Mouse (Mus musculus): ENCODE data around the gene Gm4353. TPM values are rescaled to one million over a fixed set of nuclear protein-coding genes. Genes with fewer than 3 reads are reported as not detected.

Gene Gm4353
- polyA plus RNA-seq, 1 experiment from 2014 or later, result 0.50 TPM

GRCm38 (mm10) chr7:116099952-116100528 is 15.6 kb upstream of the Gm4353 start:
- Histone ChIP-seq H3K4me2 (replicated peaks; ENCODE audit: low read depth, low read length) (no peak overlapping the region), H3K9ac (ENCODE audit: low read depth, low read length) (no peak overlapping the region), H3K9me3 (ENCODE audit: control insufficient read depth, low read length) (no peaks in the 10 kb centered on the region), H3K27ac (ENCODE audit: low read depth, low read length) (0 out of 2 replicates have a peak overlapping the region, but pooled peaks have one; percentile 7), H3K4me3 (ENCODE audit: low read length) (no peak overlapping the region), H3K36me3 (ENCODE audit: control insufficient read depth, insufficient read depth, low read length) (peaks cover 32% of the 10 kb centered on the region), H3K4me1 (ENCODE audit: control insufficient read depth, insufficient read depth, low read length) (peaks cover 13% of the 10 kb centered on the region; the same call in 1 of the 2 replicates), H3K27me3 (ENCODE audit: control insufficient read depth, insufficient read depth, low read length) (no peaks in the 10 kb centered on the region)
- peak; percentile 73; the same call in 1 of the 2 replicates for ATAC-seq (ENCODE audit: low FRiP score, low TSS enrichment)
- 57% methylated on average over 7 of the region's 7 CpGs for WGBS

GRCm38 (mm10) chr7:116093466-116093850 is 9.0 kb upstream of the Gm4353 start:
- Histone ChIP-seq H3K9me3 (ENCODE audit: control insufficient read depth, low read length) (no peaks in the 10 kb centered on the region), H3K4me2 (replicated peaks; ENCODE audit: low read depth, low read length) (peak overlapping the region; percentile 88), H3K27me3 (ENCODE audit: control insufficient read depth, insufficient read depth, low read length) (no peaks in the 10 kb centered on the region), H3K36me3 (ENCODE audit: control insufficient read depth, insufficient read depth, low read length) (no peaks in the 10 kb centered on the region; the same call in 1 of the 2 replicates), H3K4me3 (ENCODE audit: low read length) (peak overlapping the region; percentile 78), H3K9ac (ENCODE audit: low read depth, low read length) (peak overlapping the region; percentile 85), H3K4me1 (ENCODE audit: control insufficient read depth, insufficient read depth, low read length) (peaks cover 14% of the 10 kb centered on the region; the same call in 1 of the 2 replicates), H3K27ac (ENCODE audit: low read depth, low read length) (peak overlapping the region; percentile 90)
- 0% methylated on average over 19 of the region's 19 CpGs for WGBS
- ATAC-seq (ENCODE audit: low FRiP score, low TSS enrichment), result peak; percentile 88

- H3K4me3 ChIP-seq (ENCODE audit: low read length), result peak overlapping the region; percentile 78
- no peaks in the 10 kb centered on the region for H3K9me3 ChIP-seq (ENCODE audit: control insufficient read depth, low read length)
- no peaks in the 10 kb centered on the region; the same call in 1 of the 2 replicates for H3K36me3 ChIP-seq (ENCODE audit: control insufficient read depth, insufficient read depth, low read length)
- peak overlapping the region; percentile 88 for H3K4me2 ChIP-seq (replicated peaks; ENCODE audit: low read depth, low read length)
- H3K27ac ChIP-seq (ENCODE audit: low read depth, low read length), result peak overlapping the region; percentile 90
- peak; percentile 100 for ATAC-seq (ENCODE audit: low FRiP score, low TSS enrichment)
- peaks cover 14% of the 10 kb centered on the region; the same call in 1 of the 2 replicates for H3K4me1 ChIP-seq (ENCODE audit: control insufficient read depth, insufficient read depth, low read length)
- H3K9ac ChIP-seq (ENCODE audit: low read depth, low read length), result peak overlapping the region; percentile 85
- no peaks in the 10 kb centered on the region for H3K27me3 ChIP-seq (ENCODE audit: control insufficient read depth, insufficient read depth, low read length)
- under 1% methylated on average over 38 of the region's 38 CpGs for WGBS
Measured at GRCm38 (mm10) chr7:116092710-116093465, 8.5 kb upstream of the Gm4353 start.

GRCm38 (mm10) chr7:116060739-116061138 is 23.7 kb downstream of the Gm4353 start:
- no peak overlapping the region for H3K27ac ChIP-seq (ENCODE audit: low read depth, low read length)
- ATAC-seq (ENCODE audit: low FRiP score, low TSS enrichment), result no peak
- H3K4me3 ChIP-seq (ENCODE audit: low read length), result no peak overlapping the region
- no peaks in the 10 kb centered on the region for H3K9me3 ChIP-seq (ENCODE audit: control insufficient read depth, low read length)
- no peak overlapping the region for H3K4me2 ChIP-seq (replicated peaks; ENCODE audit: low read depth, low read length)
- no peaks in the 10 kb centered on the region for H3K4me1 ChIP-seq (ENCODE audit: control insufficient read depth, insufficient read depth, low read length)
- WGBS, result 50% methylated on average over 1 of the region's 1 CpGs
- no peak overlapping the region for H3K9ac ChIP-seq (ENCODE audit: low read depth, low read length)
- H3K27me3 ChIP-seq (ENCODE audit: control insufficient read depth, insufficient read depth, low read length), result no peaks in the 10 kb centered on the region
- no peaks in the 10 kb centered on the region for H3K36me3 ChIP-seq (ENCODE audit: control insufficient read depth, insufficient read depth, low read length)

- peak overlapping the region; percentile 89 for H3K4me2 ChIP-seq (replicated peaks; ENCODE audit: low read depth, low read length)
- H3K9ac ChIP-seq (ENCODE audit: low read depth, low read length), result no peak overlapping the region
- WGBS, result 17% methylated on average over 15 of the region's 15 CpGs
- H3K36me3 ChIP-seq (ENCODE audit: control insufficient read depth, insufficient read depth, low read length), result no peaks in the 10 kb centered on the region
- no peaks in the 10 kb centered on the region for H3K9me3 ChIP-seq (ENCODE audit: control insufficient read depth, low read length)
- peak overlapping the region; percentile 44 for H3K4me3 ChIP-seq (ENCODE audit: low read length)
- H3K27me3 ChIP-seq (ENCODE audit: control insufficient read depth, insufficient read depth, low read length), result peaks cover 34% of the 10 kb centered on the region
- ATAC-seq (ENCODE audit: low FRiP score, low TSS enrichment), result no peak
- H3K4me1 ChIP-seq (ENCODE audit: control insufficient read depth, insufficient read depth, low read length), result peaks cover 9% of the 10 kb centered on the region; the same call in 1 of the 2 replicates
- no peak overlapping the region for H3K27ac ChIP-seq (ENCODE audit: low read depth, low read length)
Measured at GRCm38 (mm10) chr7:116040470-116041019, 43.9 kb downstream of the Gm4353 start.

- Histone ChIP-seq H3K36me3 (ENCODE audit: control insufficient read depth, insufficient read depth, low read length) (no peaks in the 10 kb centered on the region), H3K27ac (ENCODE audit: low read depth, low read length) (no peak overlapping the region), H3K4me3 (ENCODE audit: low read length) (peak overlapping the region; percentile 44), H3K4me2 (replicated peaks; ENCODE audit: low read depth, low read length) (peak overlapping the region; percentile 89), H3K4me1 (ENCODE audit: control insufficient read depth, insufficient read depth, low read length) (peaks cover 9% of the 10 kb centered on the region; the same call in 1 of the 2 replicates), H3K9me3 (ENCODE audit: control insufficient read depth, low read length) (no peaks in the 10 kb centered on the region), H3K9ac (ENCODE audit: low read depth, low read length) (peak overlapping the region; percentile 40; the same call in 1 of the 2 replicates), H3K27me3 (ENCODE audit: control insufficient read depth, insufficient read depth, low read length) (peaks cover 41% of the 10 kb centered on the region)
- ATAC-seq (ENCODE audit: low FRiP score, low TSS enrichment), result peak; percentile 83
- under 1% methylated on average over 48 of the region's 48 CpGs for WGBS
Measured at GRCm38 (mm10) chr7:116039538-116040466, 44.6 kb downstream of the Gm4353 start.

- H3K27ac ChIP-seq (ENCODE audit: low read depth, low read length), result no peak within 1 kb of the TSS
- peak within 1 kb of the TSS; percentile 44 for H3K4me3 ChIP-seq (ENCODE audit: low read length)
- WGBS, result under 1% methylated on average over 11 of the region's 11 CpGs
- no peaks in the 10 kb centered on the region for H3K36me3 ChIP-seq (ENCODE audit: control insufficient read depth, insufficient read depth, low read length)
- peak within 1 kb of the TSS; percentile 40; the same call in 1 of the 2 replicates for H3K9ac ChIP-seq (ENCODE audit: low read depth, low read length)
- peak within 1 kb of the TSS; percentile 89 for H3K4me2 ChIP-seq (replicated peaks; ENCODE audit: low read depth, low read length)
- H3K4me1 ChIP-seq (ENCODE audit: control insufficient read depth, insufficient read depth, low read length), result peaks cover 13% of the 10 kb centered on the region; the same call in 1 of the 2 replicates
- H3K9me3 ChIP-seq (ENCODE audit: control insufficient read depth, low read length), result no peaks in the 10 kb centered on the region
- ATAC-seq (ENCODE audit: low FRiP score, low TSS enrichment), result 0 out of 2 replicates have a peak, but pooled peaks have one; percentile 3
- H3K27me3 ChIP-seq (ENCODE audit: control insufficient read depth, insufficient read depth, low read length), result peaks cover 48% of the 10 kb centered on the region
Measured at GRCm38 (mm10) chr7:116039196-116039537, 45.3 kb downstream of the Gm4353 start, which contains the start of gene 1110004F10Rik. 1110004F10Rik (plus strand) TSS chr7:116039397.

GRCm38 (mm10) chr7:116038511-116038910 is 45.9 kb downstream of the Gm4353 start, which contains the start of gene Sox6:
Sox6 (minus strand) TSS chr7:116038796.
- no peak within 1 kb of the TSS for H3K27ac ChIP-seq (ENCODE audit: low read depth, low read length)
- under 1% methylated on average over 11 of the region's 11 CpGs for WGBS
- H3K9me3 ChIP-seq (ENCODE audit: control insufficient read depth, low read length), result no peaks in the 10 kb centered on the region
- H3K4me3 ChIP-seq (ENCODE audit: low read length), result peak within 1 kb of the TSS; percentile 44
- peak within 1 kb of the TSS; percentile 40; the same call in 1 of the 2 replicates for H3K9ac ChIP-seq (ENCODE audit: low read depth, low read length)
- H3K36me3 ChIP-seq (ENCODE audit: control insufficient read depth, insufficient read depth, low read length), result no peaks in the 10 kb centered on the region
- peaks cover 53% of the 10 kb centered on the region for H3K27me3 ChIP-seq (ENCODE audit: control insufficient read depth, insufficient read depth, low read length)
- no peak for ATAC-seq (ENCODE audit: low FRiP score, low TSS enrichment)
- peaks cover 13% of the 10 kb centered on the region; the same call in 1 of the 2 replicates for H3K4me1 ChIP-seq (ENCODE audit: control insufficient read depth, insufficient read depth, low read length)
- H3K4me2 ChIP-seq (replicated peaks; ENCODE audit: low read depth, low read length), result peak within 1 kb of the TSS; percentile 89

All from kidney, embryonic 14.5 days (tissue).